ENCODE assay signal across 11 mouse cellular contexts in genomic region chr17:22876316-22876715, GRCm38 (mm10). TPM values are rescaled to one million over a fixed set of nuclear protein-coding genes. Genes with fewer than 3 reads are reported as not detected.
DNase-seq lines count a peak whose midpoint lies in the region; ATAC-seq and TF ChIP-seq lines count a peak whose summit lies in the region.
"Had no signal": no experiment of that assay in that cellular context is flagged by ENCODE, and none has a peak within 500 bp of the region (broad histone marks: within the 10 kb centered on the region; RNA-seq: fewer than 3 reads in every experiment).

No protein-coding gene starts in this region.

- H3K27ac ChIP-seq in heart, postnatal 0 days (ENCODE audit: low read depth) = no peak overlapping the region
- H3K27ac ChIP-seq in liver, embryonic 12.5 days = no peak overlapping the region
- H3K27ac ChIP-seq: lung, embryonic 15.5 days had no signal

- peak; percentile 67 for DNase-seq in heart, postnatal 0 days (ENCODE audit: low spot score)
- no peak for DNase-seq in heart, postnatal 10 days
- peak; percentile 22 for DNase-seq in A20 (ENCODE audit: low read depth, low spot score)
- DNase-seq in ZHBTc4 (ENCODE audit: low read depth, low spot score) = peak; percentile 77
- no peak for DNase-seq in urinary bladder, postnatal 4 days (ENCODE audit: low spot score in 2 of 2)
- DNase-seq in thymus, postnatal 14 days = no peak
- no peak for DNase-seq in layer of hippocampus, adult 18-20 months (ENCODE audit: low spot score in 2 of 2)
- DNase-seq: cerebellum, adult 9-11 months; gastrocnemius, postnatal 14 days had no signal

- intact Hi-C loops in heart, postnatal 10 days (cut with DNase I) = no loop called here

- no peak overlapping the region for H3K4me3 ChIP-seq in heart, postnatal 0 days (ENCODE audit: low read depth, low read length)
- no peak overlapping the region for H3K4me3 ChIP-seq in liver, embryonic 12.5 days
- H3K4me3 ChIP-seq: lung, embryonic 15.5 days had no signal

- no peak for ATAC-seq in heart, postnatal 0 days (ENCODE audit: insufficient read depth, low read depth)
- ATAC-seq in liver, embryonic 12.5 days = peak; percentile 44; the same call in 1 of the 2 replicates

- no peak overlapping the region for H3K9ac ChIP-seq in heart, postnatal 0 days (replicated peaks; ENCODE audit: low read depth, low read length)
- H3K9ac ChIP-seq in liver, embryonic 12.5 days = no peak overlapping the region
- H3K9ac ChIP-seq: lung, embryonic 15.5 days had no signal

- no peak overlapping the region for H3K4me2 ChIP-seq in heart, postnatal 0 days (ENCODE audit: low read depth, low read length)
- no peak overlapping the region for H3K4me2 ChIP-seq in liver, embryonic 12.5 days
- H3K4me2 ChIP-seq: lung, embryonic 15.5 days had no signal

- 89% methylated on average over 20 of the region's 20 CpGs for whole genome bisulfite sequencing in heart, postnatal 0 days
- WGBS in liver, embryonic 12.5 days (ENCODE audit: insufficient replicate concordance) = 78% methylated on average over 20 of the region's 20 CpGs

- 0 out of 2 replicates have a peak, but pooled peaks cover 4% of the 10 kb centered on the region for H3K9me3 ChIP-seq in heart, postnatal 0 days (replicated peaks; ENCODE audit: control insufficient read depth, low read length)
- peaks cover 4% of the 10 kb centered on the region; the same call in 1 of the 2 replicates for H3K9me3 ChIP-seq in liver, embryonic 12.5 days (replicated peaks)
- H3K9me3 ChIP-seq: lung, embryonic 15.5 days had no signal

- H3K36me3 ChIP-seq in heart, postnatal 0 days (replicated peaks; ENCODE audit: control insufficient read depth, insufficient read depth, low read length) = no peaks in the 10 kb centered on the region
- no peaks in the 10 kb centered on the region for H3K36me3 ChIP-seq in liver, embryonic 12.5 days
- H3K36me3 ChIP-seq: lung, embryonic 15.5 days had no signal

- TF ChIP-seq EP300 in heart, postnatal 0 days (IDR thresholded peaks at IDR 0.05; ENCODE audit: low read depth) = no peak

- no peak for TF ChIP-seq CTCF in heart, postnatal 0 days (IDR thresholded peaks at IDR 0.05; ENCODE audit: low read depth)

- no peaks in the 10 kb centered on the region for H3K27me3 ChIP-seq in heart, postnatal 0 days (ENCODE audit: control insufficient read depth, insufficient read depth, low read length)
- H3K27me3 ChIP-seq in liver, embryonic 12.5 days (replicated peaks) = no peaks in the 10 kb centered on the region
- H3K27me3 ChIP-seq: lung, embryonic 15.5 days had no signal

- H3K4me1 ChIP-seq in heart, postnatal 0 days (ENCODE audit: control insufficient read depth, insufficient read depth) = no peaks in the 10 kb centered on the region
- no peaks in the 10 kb centered on the region for H3K4me1 ChIP-seq in liver, embryonic 12.5 days
- H3K4me1 ChIP-seq: lung, embryonic 15.5 days had no signal

RNA-seq across cellular contexts. Expression of gene Zfp945, which starts 9.4 kb away (rescaled TPM):
- 13.8 and 15.6 TPM in 2 replicates for total RNA-seq in heart, postnatal 0 days (2014; rRNA removed; ENCODE audit: low replicate concordance)
- polyA plus RNA-seq in heart, postnatal 0 days (2015; fragmentation: Nextera tagmentation; extraction: Ambion mirVana) = 14.8 and 14.9 TPM in 2 replicates
- 10 to 100 TPM in 1 of 2 experiments, 1 to 10 TPM in 1; 9.4 to 10.5 TPM for total RNA-seq in heart, postnatal 10 days (2021)
- 3.0 and 3.4 TPM in 2 replicates for polyA plus RNA-seq in liver, embryonic 12.5 days (2016; fragmentation: Nextera tagmentation; extraction: Ambion mirVana)
- 10 to 100 TPM in 1 of 2 experiments, 1 to 10 TPM in 1; 8.9 to 10.5 TPM for total RNA-seq in layer of hippocampus, adult 18-20 months (2021)

Comparison
In these comparisons a context has a peak if more than half of its experiments do, and no peak if none do; other contexts are left out.
1. DNase-seq: peak in heart, postnatal 0 days (single experiment), A20 (single experiment) and ZHBTc4 (single experiment); none in heart, postnatal 10 days (0 of 2), urinary bladder, postnatal 4 days (0 of 2), thymus, postnatal 14 days (single experiment) and layer of hippocampus, adult 18-20 months (0 of 2).